ENCODE assay signal across 8 mouse cellular contexts in genomic region chr5:149678990-149679348, GRCm38 (mm10). TPM values are rescaled to one million over a fixed set of nuclear protein-coding genes. Genes with fewer than 3 reads are reported as not detected.
A peak's percentile ranks its signal among the peaks of the same experiment; 100 is the strongest.
DNase-seq lines count a peak whose midpoint lies in the region; ATAC-seq lines count a peak whose summit lies in the region.

No protein-coding gene starts in this region.

- peak overlapping the region; percentile 96 for H3K4me2 ChIP-seq in kidney, embryonic 16.5 days (replicated peaks; ENCODE audit: low read depth, low read length)

- H3K9ac ChIP-seq in kidney, embryonic 16.5 days (replicated peaks; ENCODE audit: low read length): peak overlapping the region; percentile 93

- H3K9me3 ChIP-seq in kidney, embryonic 16.5 days (ENCODE audit: low read length): no peaks in the 10 kb centered on the region
- no peaks in the 10 kb centered on the region for H3K9me3 ChIP-seq in hindbrain, embryonic 10.5 days
- no peaks in the 10 kb centered on the region for H3K9me3 ChIP-seq in megakaryocyte, embryonic 14.5 days

- H3K27ac ChIP-seq in kidney, embryonic 16.5 days (ENCODE audit: low read length): no peak overlapping the region
- peak overlapping the region; percentile 98 for H3K27ac ChIP-seq in hindbrain, embryonic 10.5 days

- H3K4me3 ChIP-seq in kidney, embryonic 16.5 days (ENCODE audit: low read length): peak overlapping the region; percentile 77
- peak overlapping the region; percentile 79 for H3K4me3 ChIP-seq in hindbrain, embryonic 10.5 days
- H3K4me3 ChIP-seq in megakaryocyte, embryonic 14.5 days (replicated peaks): peak overlapping the region; percentile 94

- no peaks in the 10 kb centered on the region for H3K27me3 ChIP-seq in kidney, embryonic 16.5 days (ENCODE audit: insufficient read depth, low read length)
- H3K27me3 ChIP-seq in hindbrain, embryonic 10.5 days (ENCODE audit: insufficient read depth, poor library complexity, severe bottlenecking): 0 out of 2 replicates have a peak, but pooled peaks cover 3% of the 10 kb centered on the region
- H3K27me3 ChIP-seq in megakaryocyte, embryonic 14.5 days (replicated peaks): peaks cover 28% of the 10 kb centered on the region

- peak; percentile 49 for ATAC-seq in kidney, embryonic 16.5 days (ENCODE audit: low FRiP score, low TSS enrichment)
- no peak; the same call in none of the 2 replicates for ATAC-seq in monocyte, adult 5-6 weeks (replicated peaks; ENCODE audit: insufficient number of reproducible peaks, low FRiP score, low TSS enrichment, poor library complexity, severe bottlenecking)

- peaks cover 17% of the 10 kb centered on the region for H3K4me1 ChIP-seq in kidney, embryonic 16.5 days (ENCODE audit: insufficient read depth, low read length)
- peaks cover 13% of the 10 kb centered on the region for H3K4me1 ChIP-seq in hindbrain, embryonic 10.5 days (replicated peaks)
- peaks cover 14% of the 10 kb centered on the region for H3K4me1 ChIP-seq in megakaryocyte, embryonic 14.5 days

- WGBS in kidney, embryonic 16.5 days: 2% methylated on average over 15 of the region's 15 CpGs
- WGBS in hindbrain, embryonic 10.5 days: 1% methylated on average over 15 of the region's 15 CpGs

- DNase-seq in kidney, postnatal 14 days: no peak
- peak; percentile 16 for DNase-seq in cerebellum, adult 9-10 months
- DNase-seq in hindbrain, embryonic 10.5 days (ENCODE audit: low spot score): no peak
- no peak for DNase-seq in frontal cortex, postnatal 36 days (ENCODE audit: low spot score in 2 of 2)
- DNase-seq in embryo, embryonic 10 days (ENCODE audit: low spot score): no peak

- no peaks in the 10 kb centered on the region for H3K36me3 ChIP-seq in kidney, embryonic 16.5 days (ENCODE audit: insufficient read depth, low read length)
- no peaks in the 10 kb centered on the region for H3K36me3 ChIP-seq in hindbrain, embryonic 10.5 days
- H3K36me3 ChIP-seq in megakaryocyte, embryonic 14.5 days (replicated peaks; ENCODE audit: low read length): no peaks in the 10 kb centered on the region

RNA-seq across cellular contexts. Expression of gene B3glct, which starts 0.9 kb away (rescaled TPM):
- polyA plus RNA-seq in kidney, embryonic 16.5 days (2015; fragmentation: Nextera tagmentation; extraction: Ambion mirVana): 17.4 and 17.5 TPM in 2 replicates
- polyA plus RNA-seq in hindbrain, embryonic 10.5 days (2016; fragmentation: Nextera tagmentation; extraction: Ambion mirVana): 11.9 and 14.9 TPM in 2 replicates
- 2.1 TPM in 1 of 2 replicates, not detected in the other for polyA plus RNA-seq in megakaryocyte, embryonic 14.5 days (2012; ENCODE audit: insufficient read depth, low replicate concordance)
- 1.9 to 6.3 TPM (median 2.4 TPM) in 3 replicates for total RNA-seq in monocyte, adult 5-6 weeks (2017)

RNA-seq across cellular contexts. Expression of gene Hsph1, which starts 42.8 kb away (rescaled TPM):
- polyA plus RNA-seq in kidney, embryonic 16.5 days (2015; fragmentation: Nextera tagmentation; extraction: Ambion mirVana): 67.5 and 68.8 TPM in 2 replicates
- 95.4 and 120 TPM in 2 replicates for polyA plus RNA-seq in hindbrain, embryonic 10.5 days (2016; fragmentation: Nextera tagmentation; extraction: Ambion mirVana)
- 6.8 and 12.3 TPM in 2 replicates for polyA plus RNA-seq in megakaryocyte, embryonic 14.5 days (2012; ENCODE audit: insufficient read depth, low replicate concordance)
- 27.5 to 77.0 TPM (median 49.1 TPM) in 3 replicates for total RNA-seq in monocyte, adult 5-6 weeks (2017)
